Mouse (Mus musculus): ENCODE measurements around the gene Gabbr2. TPM values are rescaled to one million over a fixed set of nuclear protein-coding genes. Genes with fewer than 3 reads are reported as not detected.

Gabbr2 gene
- total RNA-seq, 2 experiments from 2014 or later, result not detected

GRCm38 (mm10) chr4:46773243-46773642, 218.4 kb downstream of the Gabbr2 start:
- no peak for ATAC-seq (replicated peaks; ENCODE audit: poor library complexity)

GRCm38 (mm10) chr4:46772591-46772990, 219.1 kb downstream of the Gabbr2 start:
- ATAC-seq (replicated peaks; ENCODE audit: poor library complexity), result no peak

GRCm38 (mm10) chr4:46771116-46771515, 220.6 kb downstream of the Gabbr2 start:
- ATAC-seq (replicated peaks; ENCODE audit: poor library complexity), result no peak

GRCm38 (mm10) chr4:46770635-46771034, 221.0 kb downstream of the Gabbr2 start:
- no peak for ATAC-seq (replicated peaks; ENCODE audit: poor library complexity)

GRCm38 (mm10) chr4:46770090-46770489, 221.6 kb downstream of the Gabbr2 start:
- peak; percentile 66; the same call in 1 of the 2 replicates for ATAC-seq (replicated peaks; ENCODE audit: poor library complexity)

GRCm38 (mm10) chr4:46766326-46766725, 225.3 kb downstream of the Gabbr2 start:
- no peak for ATAC-seq (replicated peaks; ENCODE audit: poor library complexity)

GRCm38 (mm10) chr4:46759838-46760237, 231.8 kb downstream of the Gabbr2 start:
- no peak for ATAC-seq (replicated peaks; ENCODE audit: poor library complexity)

- no peak for ATAC-seq (replicated peaks; ENCODE audit: poor library complexity)
Observed at GRCm38 (mm10) chr4:46758340-46759041, 233.2 kb downstream of the Gabbr2 start.

- ATAC-seq (replicated peaks; ENCODE audit: poor library complexity), result peak; percentile 82
Observed at GRCm38 (mm10) chr4:46754407-46755194, 237.1 kb downstream of the Gabbr2 start.

GRCm38 (mm10) chr4:46752306-46752705, 239.4 kb downstream of the Gabbr2 start:
- ATAC-seq (replicated peaks; ENCODE audit: poor library complexity), result peak; percentile 56

- peak; percentile 79 for ATAC-seq (replicated peaks; ENCODE audit: poor library complexity)
Observed at GRCm38 (mm10) chr4:46749015-46749414, 242.7 kb downstream of the Gabbr2 start.

- ATAC-seq (replicated peaks; ENCODE audit: poor library complexity), result no peak
Observed at GRCm38 (mm10) chr4:46747007-46747746, 244.5 kb downstream of the Gabbr2 start.

GRCm38 (mm10) chr4:46745536-46745935, 246.1 kb downstream of the Gabbr2 start:
- ATAC-seq (replicated peaks; ENCODE audit: poor library complexity), result no peak

GRCm38 (mm10) chr4:46744583-46745155, 247.0 kb downstream of the Gabbr2 start:
- ATAC-seq (replicated peaks; ENCODE audit: poor library complexity), result no peak

GRCm38 (mm10) chr4:46742601-46743000, 249.1 kb downstream of the Gabbr2 start:
- no peak for ATAC-seq (replicated peaks; ENCODE audit: poor library complexity)

GRCm38 (mm10) chr4:46736910-46737511, 254.7 kb downstream of the Gabbr2 start:
- peak; percentile 56 for ATAC-seq (replicated peaks; ENCODE audit: poor library complexity)

- peak; percentile 45 for ATAC-seq (replicated peaks; ENCODE audit: poor library complexity)
Observed at GRCm38 (mm10) chr4:46734906-46735305, 256.8 kb downstream of the Gabbr2 start.

GRCm38 (mm10) chr4:46731590-46731989, 260.1 kb downstream of the Gabbr2 start:
- no peak for ATAC-seq (replicated peaks; ENCODE audit: poor library complexity)

GRCm38 (mm10) chr4:46729306-46730042, 262.2 kb downstream of the Gabbr2 start:
- no peak for ATAC-seq (replicated peaks; ENCODE audit: poor library complexity)

- ATAC-seq (replicated peaks; ENCODE audit: poor library complexity), result no peak
Observed at GRCm38 (mm10) chr4:46728231-46728630, 263.4 kb downstream of the Gabbr2 start.
